Mouse (Mus musculus): ENCODE data around the gene Wdr95.

DNA sequence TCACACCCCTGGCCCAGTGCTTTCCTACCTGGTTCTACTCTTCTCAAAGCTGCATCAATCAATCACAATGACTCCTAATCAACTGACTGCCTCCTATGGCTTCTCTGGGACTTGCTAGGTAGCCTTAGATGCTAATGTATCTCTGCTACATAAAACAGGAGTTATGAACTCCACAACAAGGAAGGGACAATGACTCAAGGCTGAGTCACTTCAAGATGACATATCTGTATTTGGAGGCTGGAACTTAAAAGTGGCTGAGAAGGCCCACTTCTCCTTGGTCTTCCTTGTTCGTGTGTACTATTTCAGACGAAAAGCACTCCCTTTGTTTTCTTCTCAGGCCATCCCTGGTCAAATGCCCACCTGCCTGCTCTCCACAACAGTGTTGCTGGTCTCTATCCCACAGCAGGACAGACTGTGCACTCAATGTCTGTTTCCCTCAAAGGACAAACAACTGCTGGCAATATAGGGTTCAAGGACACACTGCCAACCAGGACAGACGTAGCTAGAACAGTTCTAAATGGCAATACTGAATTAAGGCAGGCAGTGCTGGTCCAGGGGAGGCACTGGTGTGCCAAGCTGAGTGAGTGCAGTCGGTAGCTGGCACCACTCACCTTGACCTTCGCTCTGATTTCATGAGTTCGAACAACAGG lies 89.4 kb downstream of the Wdr95 start:
- no peak for TF ChIP-seq CTCF (IDR thresholded peaks at IDR 0.05; ENCODE audit: low read depth)
- TF ChIP-seq EP300 (IDR thresholded peaks at IDR 0.05; ENCODE audit: low read depth), result no peak

Data from liver, embryonic 14.5 days (tissue).